Mouse (Mus musculus): ENCODE measurements at regions not wholly inside any gene's neighbourhood (a gene's known extent, or its start where the extent isn't known, plus 50 kb on each side); places are given as distances from the start of the nearest gene placed in this dataset.

- no peak for TF ChIP-seq CTCF (IDR thresholded peaks at IDR 0.05; ENCODE audit: low read depth, low read length)
- no peak for TF ChIP-seq POLR2A (IDR thresholded peaks at IDR 0.05; ENCODE audit: borderline replicate concordance, low read depth, low read length)
Observed at GRCm38 (mm10) chr14:72786929-72787328, 77.1 kb upstream of the Fndc3a start.

Measured in bone marrow macrophage, adult 2 months (primary cell).